Mouse (Mus musculus) brain, embryonic 14.5 days (tissue): ENCODE data around the gene Tmem184a. TPM values are rescaled to one million over a fixed set of nuclear protein-coding genes. Genes with fewer than 3 reads are reported as not detected.
A peak's percentile ranks its signal among the peaks of the same experiment; 100 is the strongest.

Experiments used
- DNase-seq: peaks from one replicate; pipeline ENCODE4 v3.0.0-alpha.2; 2011; ENCODE audit warnings: low read depth
- CTCF ChIP-seq: fragments of 200-500 bp; IDR thresholded peaks from 2 replicates; pipeline ENCODE4 v1.5.1; 2012; ENCODE audit warnings: inconsistent platforms, mild to moderate bottlenecking, moderate library complexity, borderline replicate concordance; ENCODE audit not compliant: insufficient read depth, insufficient read length; ENCODE audit errors: extremely low read depth
- POLR2A ChIP-seq: fragments of 200-500 bp; IDR thresholded peaks from 2 replicates; pipeline ENCODE4 v1.6.1; 2012; ENCODE audit warnings: mild to moderate bottlenecking, inconsistent platforms, borderline replicate concordance; ENCODE audit not compliant: poor library complexity, insufficient read depth, insufficient read length, severe bottlenecking; ENCODE audit errors: extremely low read depth
- polyA plus RNA-seq: library from polyadenylated mRNA; depleted of rRNA; stranded (reverse); fragments of >200 nt; gene quantifications from 2 replicates; pipeline ENCODE4 v1.2.3, GENCODE M21; 2012; rRNA removed

Gene Tmem184a
- polyA plus RNA-seq, 1 experiment, result 0.34 TPM

DNA sequence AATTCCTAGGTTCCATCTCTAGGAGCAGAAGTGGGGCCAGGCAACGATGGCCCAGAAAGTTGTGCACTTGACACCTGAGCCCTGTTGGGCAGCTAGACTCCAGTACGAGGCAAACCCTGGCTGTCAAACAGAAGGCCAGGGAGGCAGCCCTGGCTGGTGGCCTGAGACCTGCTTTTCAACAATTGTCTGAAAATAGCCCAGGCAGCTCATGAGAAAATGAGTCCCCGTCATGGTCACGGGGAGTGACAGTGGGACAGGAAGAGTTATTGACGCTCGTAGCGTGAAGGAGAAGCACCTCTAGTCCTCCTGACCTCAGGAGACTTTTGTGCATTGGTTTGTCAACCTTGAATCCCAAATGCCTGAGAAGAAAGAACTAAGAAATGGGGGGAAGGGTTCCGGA, 38.3 kb downstream of the Tmem184a start:
- no peak for TF ChIP-seq POLR2A
- no peak for TF ChIP-seq CTCF
- no peak for DNase-seq

DNA sequence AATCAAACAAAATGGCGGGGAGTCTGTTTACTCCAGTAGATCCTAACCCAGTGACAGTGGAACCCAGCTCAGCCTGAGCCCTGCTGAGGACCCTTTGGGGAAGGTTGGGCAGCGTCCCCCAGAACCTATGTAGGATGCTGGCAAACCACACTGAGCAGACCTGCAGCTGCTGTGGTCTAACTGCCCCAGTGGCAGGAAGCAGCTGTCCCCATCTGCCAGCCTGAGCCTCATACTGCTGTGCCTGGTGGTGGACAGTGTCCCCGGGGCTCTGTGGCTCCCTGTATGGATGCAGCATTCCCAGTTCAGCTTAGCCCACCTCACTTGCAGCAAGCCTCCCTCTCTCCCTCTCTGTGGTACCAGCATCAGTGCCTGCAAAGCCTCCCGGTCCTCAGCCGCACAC, 42.8 kb downstream of the Tmem184a start:
- no peak for TF ChIP-seq POLR2A
- TF ChIP-seq CTCF, result no peak
- DNase-seq, result no peak

DNA sequence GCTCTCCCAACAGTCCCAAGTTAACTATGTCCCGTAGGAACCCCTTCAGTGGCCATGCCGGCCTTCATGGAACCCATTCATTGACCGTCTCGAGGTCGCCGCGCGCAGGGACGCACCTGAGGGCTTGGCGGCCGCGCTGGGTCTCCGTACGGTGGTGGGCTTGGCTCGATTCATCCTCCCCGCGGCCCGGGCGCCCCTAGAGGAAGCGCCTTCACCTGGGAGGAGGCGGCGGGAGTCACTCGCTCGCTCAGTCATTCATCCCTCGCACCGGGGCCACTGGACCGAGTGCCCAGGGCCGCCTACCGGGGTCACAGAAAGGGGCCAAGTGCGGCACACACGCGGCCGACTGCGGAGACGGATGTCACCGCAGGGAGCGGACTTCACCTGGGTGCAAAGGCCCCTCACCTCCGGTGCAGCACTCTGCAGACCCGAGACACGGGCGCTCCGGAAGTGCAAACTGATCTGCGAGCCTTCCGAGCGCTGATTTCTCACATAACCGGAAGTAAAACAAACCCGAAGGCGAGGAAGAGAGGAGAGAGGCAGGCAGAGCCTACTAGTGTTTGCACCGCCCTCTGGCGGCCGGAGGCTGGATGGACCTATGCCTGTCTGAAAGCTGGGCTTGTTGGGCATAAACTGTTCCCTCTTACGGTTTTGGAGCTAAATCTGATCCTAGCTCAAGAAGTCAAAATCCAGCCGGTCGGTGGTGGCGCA, 44.3 kb downstream of the Tmem184a start, which contains the start of gene Ints1:
Gene Ints1 (minus strand): TSS at position 459 of the 711 bp plus-strand sequence.
- peak; percentile 98 for DNase-seq
- TF ChIP-seq POLR2A (peak; percentile 42; the same call in 1 of the 2 replicates), CTCF (peak; percentile 99)

DNA sequence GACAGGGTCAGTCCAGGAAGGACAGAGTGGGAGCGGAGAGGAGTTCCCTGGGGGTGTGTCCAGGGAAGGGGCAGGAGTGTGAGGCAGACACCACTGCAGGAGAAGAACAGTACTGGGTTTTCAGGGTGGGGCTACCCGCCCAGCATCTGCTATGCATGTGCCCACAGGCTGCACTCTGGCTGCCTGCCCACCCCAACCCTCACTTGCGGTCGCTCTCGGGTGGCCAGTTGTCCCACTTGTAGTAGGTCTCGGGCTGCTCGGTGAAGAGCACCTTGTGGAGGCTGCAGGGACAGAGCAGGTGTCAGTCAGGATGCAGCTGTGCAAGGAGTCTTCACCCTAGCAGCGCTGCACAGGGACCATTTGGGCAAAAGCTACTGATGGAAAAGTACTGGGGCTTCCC, 51.5 kb downstream of the Tmem184a start:
- TF ChIP-seq CTCF, result no peak
- DNase-seq, result no peak

DNA sequence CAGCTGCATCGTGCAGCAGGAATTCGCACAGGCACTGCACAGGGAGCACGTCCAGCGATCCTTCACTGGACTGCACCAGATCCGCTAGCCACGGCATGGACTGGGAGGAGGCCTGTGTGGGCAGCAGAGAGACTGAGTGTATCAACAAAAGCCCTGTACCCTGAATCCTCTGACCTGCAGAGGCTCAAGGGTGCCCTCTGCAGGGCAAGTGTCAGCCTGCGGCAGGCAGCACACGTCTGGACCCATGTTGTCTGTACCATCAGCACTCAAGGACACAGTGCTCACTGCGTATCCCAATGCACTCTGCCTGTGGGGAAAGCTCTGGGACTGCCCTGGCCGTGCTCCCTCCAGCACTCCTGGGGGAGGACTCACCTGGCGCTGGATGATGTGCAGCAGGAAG, 55.4 kb downstream of the Tmem184a start:
- TF ChIP-seq POLR2A, result no peak
- peak; percentile 67 for TF ChIP-seq CTCF
- DNase-seq, result peak; percentile 30

DNA sequence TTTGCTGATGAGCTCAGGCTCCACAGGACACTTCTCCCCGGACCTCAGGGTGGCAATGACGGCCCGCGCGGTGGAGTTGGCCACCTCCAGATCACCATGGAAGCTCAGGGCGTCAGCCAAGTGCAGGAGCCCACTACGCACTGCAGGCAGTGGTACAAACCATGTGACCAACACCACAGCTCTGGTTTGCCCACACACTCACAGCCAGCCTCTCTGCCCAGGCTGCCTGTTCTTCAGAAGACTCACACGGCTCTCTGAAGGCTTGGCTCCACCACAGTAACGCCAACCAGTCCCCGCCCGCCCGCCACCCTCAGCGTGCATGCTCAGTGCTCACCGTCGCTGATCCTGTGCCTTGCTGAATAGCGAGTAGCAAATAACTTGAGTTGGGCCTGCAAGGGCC, 61.6 kb downstream of the Tmem184a start:
- no peak for DNase-seq
- TF ChIP-seq POLR2A, result no peak
- TF ChIP-seq CTCF, result no peak

DNA sequence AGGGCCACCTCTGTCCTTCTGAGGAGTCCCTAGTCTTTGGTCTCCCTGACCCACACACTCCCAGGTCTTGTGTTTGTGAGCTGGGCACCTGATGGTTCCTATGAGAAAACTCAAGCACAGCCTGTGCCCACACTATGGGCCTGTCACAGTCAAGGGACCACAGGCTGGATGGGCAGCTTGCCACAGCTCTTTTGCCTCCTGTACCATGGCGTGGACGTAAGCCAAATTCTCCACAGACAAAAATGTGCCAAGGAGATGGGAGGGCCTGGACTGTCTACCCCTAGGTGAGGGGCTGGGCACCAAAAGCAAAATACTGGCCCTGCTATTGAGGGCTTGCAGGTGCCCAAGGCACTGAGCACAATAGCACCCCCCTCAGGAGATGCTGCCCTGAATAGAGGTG, 63.1 kb downstream of the Tmem184a start:
- TF ChIP-seq POLR2A, result no peak
- no peak for TF ChIP-seq CTCF

DNA sequence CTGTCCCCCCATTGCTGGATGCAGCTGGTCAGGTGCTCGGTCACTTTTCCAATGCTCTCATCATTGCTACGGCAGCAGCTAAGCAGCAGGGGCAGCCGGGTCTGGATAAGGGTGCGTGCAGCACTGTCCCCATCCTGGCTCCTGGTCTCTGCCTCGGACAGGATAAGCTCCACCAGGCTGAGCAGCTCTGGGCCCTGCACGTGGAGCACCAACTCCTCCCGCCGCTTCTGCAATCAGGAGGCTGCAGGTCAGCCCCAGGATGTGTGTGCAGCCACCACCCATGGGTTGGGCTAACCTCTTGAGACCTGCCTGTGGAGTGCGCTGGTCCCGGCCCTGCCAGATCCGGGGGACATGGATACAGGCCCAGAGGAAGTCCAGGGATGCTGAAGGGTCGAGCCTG, 63.6 kb downstream of the Tmem184a start:
- no peak for DNase-seq
- TF ChIP-seq CTCF, result no peak
- no peak for TF ChIP-seq POLR2A

More for the DNA sequence above, 63.1 kb downstream of the Tmem184a start:
- no peak for DNase-seq

DNA sequence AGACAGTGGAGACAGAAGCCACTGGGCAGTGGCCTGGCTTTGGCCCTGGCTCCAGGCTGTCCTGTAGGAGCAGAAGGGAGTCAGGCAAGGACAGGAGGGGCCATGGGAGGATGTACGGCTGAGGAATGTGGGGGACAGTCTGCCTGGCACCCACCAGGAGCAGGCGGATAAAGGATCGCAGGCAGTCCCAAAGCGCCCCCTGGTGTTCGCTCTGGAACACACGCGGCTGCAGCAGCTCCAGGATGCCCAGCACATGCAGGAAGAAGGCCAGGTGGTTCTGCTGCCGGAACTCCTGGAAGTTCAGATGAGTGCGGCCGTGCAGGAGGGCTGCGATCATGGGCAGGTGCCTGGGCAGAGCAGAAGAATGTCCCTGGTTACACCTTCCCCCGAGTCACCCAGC, 65.0 kb downstream of the Tmem184a start:
- no peak for TF ChIP-seq POLR2A
- peak; percentile 86 for TF ChIP-seq CTCF
- DNase-seq, result peak; percentile 63

Other genes with a start within 250 kb of the Tmem184a start
- 7.7 and 11.8 TPM in 2 replicates for gene Micall2, start 83.6 kb downstream of the Tmem184a start, polyA plus RNA-seq
- gene Ints1, start 44.2 kb downstream of the Tmem184a start, polyA plus RNA-seq, result 56.5 and 72.9 TPM in 2 replicates
- 12.6 and 13.6 TPM in 2 replicates for gene Mafk, start 28.4 kb downstream of the Tmem184a start, polyA plus RNA-seq
- gene Gm26938, start 6.5 kb upstream of the Tmem184a start, polyA plus RNA-seq, result 0.53 TPM in 1 of 2 replicates, not detected in the other
- 50.6 and 73.4 TPM in 2 replicates for gene Psmg3, start 7.0 kb upstream of the Tmem184a start, polyA plus RNA-seq
- gene Elfn1, start 88.0 kb upstream of the Tmem184a start, polyA plus RNA-seq, result 9.7 and 14.6 TPM in 2 replicates